Comparison of ENCODE assay signal across 15 mouse cellular contexts in genomic region chr6:15760750-15761149, GRCm38 (mm10).
"Had no signal": no experiment of that assay in that cellular context is flagged by ENCODE, and none has a peak within 500 bp of the region (broad histone marks: within the 10 kb centered on the region; RNA-seq: fewer than 3 reads in every experiment).

No protein-coding gene starts in this region.

- H3K9ac ChIP-seq: limb, embryonic 12.5 days; liver, embryonic 13.5 days; liver, postnatal 0 days; midbrain, embryonic 15.5 days; neural tube, embryonic 12.5 days had no signal

- H3K27me3 ChIP-seq: limb, embryonic 12.5 days; liver, embryonic 13.5 days; megakaryocyte, embryonic 14.5 days; midbrain, embryonic 15.5 days; neural tube, embryonic 12.5 days had no signal

- H3K27ac ChIP-seq: kidney, postnatal 0 days; limb, embryonic 12.5 days; liver, embryonic 13.5 days; midbrain, embryonic 15.5 days; neural tube, embryonic 12.5 days had no signal

- H3K36me3 ChIP-seq: limb, embryonic 12.5 days; liver, embryonic 13.5 days; midbrain, embryonic 15.5 days; neural tube, embryonic 12.5 days had no signal

- DNase-seq: kidney, adult 9 months; kidney, postnatal 36 days; liver; liver, embryonic 13.5 days; liver, postnatal 0 days; lung, postnatal 10 days; thymus, adult 18-20 months; thymus, postnatal 14 days had no signal

- H3K9me3 ChIP-seq: limb, embryonic 12.5 days; liver, embryonic 13.5 days; megakaryocyte, embryonic 14.5 days; midbrain, embryonic 15.5 days; neural tube, embryonic 12.5 days had no signal

- H3K4me1 ChIP-seq: limb, embryonic 12.5 days; liver, embryonic 13.5 days; megakaryocyte, embryonic 14.5 days; midbrain, embryonic 15.5 days; neural tube, embryonic 12.5 days had no signal

- ATAC-seq: intestine, postnatal 0 days; liver, postnatal 0 days; midbrain, embryonic 15.5 days had no signal

- H3K4me3 ChIP-seq: limb, embryonic 12.5 days; liver, embryonic 13.5 days; megakaryocyte, embryonic 14.5 days; midbrain, embryonic 15.5 days; neural tube, embryonic 12.5 days had no signal

- H3K4me2 ChIP-seq: limb, embryonic 12.5 days; liver, embryonic 13.5 days; midbrain, embryonic 11.5 days; midbrain, embryonic 15.5 days; neural tube, embryonic 12.5 days had no signal
